Comparison of ENCODE assay signal across 33 mouse cellular contexts in the genomic region with DNA sequence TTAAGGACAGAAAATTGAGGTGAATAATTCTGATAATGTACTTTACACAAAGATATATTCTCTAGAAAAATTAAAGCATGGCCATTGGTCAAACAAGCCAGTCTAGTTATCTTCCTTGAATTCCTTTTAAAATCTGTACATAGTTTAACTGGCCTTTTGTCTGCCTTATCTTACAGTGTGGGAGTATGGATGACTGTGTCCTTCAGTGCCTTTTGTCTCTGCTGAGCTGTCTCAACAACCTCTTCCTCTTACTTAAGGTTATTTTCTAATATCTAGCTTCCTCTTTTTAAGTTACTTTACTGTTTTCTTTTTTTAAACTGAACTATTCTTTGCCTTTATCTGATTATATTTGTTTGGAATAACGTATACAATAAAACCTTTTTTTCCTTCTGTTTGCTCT. TPM values are rescaled to one million over a fixed set of nuclear protein-coding genes. Genes with fewer than 3 reads are reported as not detected.
"Had no signal": no experiment of that assay in that cellular context is flagged by ENCODE, and none has a peak within 500 bp of the region (broad histone marks: within the 10 kb centered on the region; RNA-seq: fewer than 3 reads in every experiment).

No protein-coding gene starts in this region.

- H3K4me3 ChIP-seq: left cerebral cortex, adult 2 months; liver, embryonic 13.5 days; megakaryocyte, embryonic 14.5 days; midbrain, embryonic 10.5 days; midbrain, embryonic 13.5 days; myocyte; neural tube, embryonic 13.5 days had no signal

- ATAC-seq: midbrain, embryonic 13.5 days; midbrain, embryonic 16.5 days had no signal

- DNase-seq: kidney, adult 18-20 months; kidney, adult 9 months; kidney, postnatal 4 days; liver, embryonic 13.5 days; lung, adult 2 months; lung, postnatal 14 days; lung, postnatal 4 days; retina, postnatal 1 day; thymus, adult 18-20 months; thymus, postnatal 36 days had no signal

- H3K27me3 ChIP-seq: liver, embryonic 13.5 days; megakaryocyte, embryonic 14.5 days; midbrain, embryonic 13.5 days; neural tube, embryonic 13.5 days had no signal

- H3K27ac ChIP-seq: kidney, postnatal 0 days; left cerebral cortex, adult 2 months; liver, embryonic 13.5 days; midbrain, embryonic 10.5 days; midbrain, embryonic 13.5 days; neural tube, embryonic 13.5 days had no signal

- H3K4me1 ChIP-seq: liver, embryonic 13.5 days; midbrain, embryonic 10.5 days; midbrain, embryonic 13.5 days; neural tube, embryonic 13.5 days had no signal

RNA-seq across cellular contexts. Expression of a gene that starts 48.0 kb away (rescaled TPM):
- total RNA-seq: layer of hippocampus, adult 18-20 months; layer of hippocampus, postnatal 14 days; left cerebral cortex, adult 2 months; left cerebral cortex, postnatal 10 days; left cerebral cortex, postnatal 36 days; liver, adult 2 months; monocyte, adult 5-6 weeks; neutrophil, adult 5-6 weeks had no signal
- polyA plus RNA-seq: kidney, postnatal 0 days; limb, embryonic 11.5 days; limb, embryonic 14.5 days; liver, adult 2 months; liver, embryonic 13.5 days; liver, embryonic 16.5 days; lung, adult 2 months; lung, embryonic 16.5 days; midbrain, embryonic 10.5 days; midbrain, embryonic 13.5 days; midbrain, embryonic 16.5 days; myocyte; neural tube, embryonic 13.5 days; small intestine, adult 2 months; stomach, embryonic 16.5 days; testis, adult 2 months; urinary bladder, adult 2 months had no signal
